Mouse (Mus musculus): ENCODE measurements at regions not wholly inside any gene's neighbourhood (a gene's known extent, or its start where the extent isn't known, plus 50 kb on each side); places are given as distances from the start of the nearest gene placed in this dataset.

DNA sequence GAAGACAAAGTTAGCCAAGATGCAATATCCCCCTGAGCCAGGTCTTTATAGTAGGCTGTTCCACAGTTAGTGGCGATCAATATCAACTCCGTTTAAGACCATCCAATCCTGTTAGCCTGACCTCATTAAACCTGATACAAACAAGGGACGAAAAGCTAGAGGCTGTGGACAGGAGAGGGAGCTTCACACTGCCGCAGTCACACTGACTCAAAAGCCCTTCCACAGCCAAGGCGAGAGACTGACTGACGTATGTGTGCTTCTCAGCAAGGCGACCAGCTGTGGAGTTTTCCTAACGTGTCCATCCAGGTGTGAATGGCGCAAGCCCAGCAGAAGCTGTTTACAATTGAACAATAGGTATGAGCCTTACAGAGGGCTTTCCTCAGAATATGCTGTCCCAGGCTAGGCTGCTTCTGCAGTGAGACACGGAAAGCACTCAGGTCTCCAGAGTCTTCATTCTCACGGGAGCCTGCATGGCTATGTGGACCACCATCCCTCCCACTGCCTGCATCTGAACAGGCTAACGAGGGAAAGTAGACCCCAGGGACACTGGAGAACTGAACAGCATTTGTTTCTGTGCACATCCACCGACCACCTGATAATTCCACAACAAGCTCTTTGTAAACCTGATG, 224.7 kb upstream of the Pgrmc2 start:
- DNase-seq (ENCODE audit: low read depth, low spot score) = no peak

DNA sequence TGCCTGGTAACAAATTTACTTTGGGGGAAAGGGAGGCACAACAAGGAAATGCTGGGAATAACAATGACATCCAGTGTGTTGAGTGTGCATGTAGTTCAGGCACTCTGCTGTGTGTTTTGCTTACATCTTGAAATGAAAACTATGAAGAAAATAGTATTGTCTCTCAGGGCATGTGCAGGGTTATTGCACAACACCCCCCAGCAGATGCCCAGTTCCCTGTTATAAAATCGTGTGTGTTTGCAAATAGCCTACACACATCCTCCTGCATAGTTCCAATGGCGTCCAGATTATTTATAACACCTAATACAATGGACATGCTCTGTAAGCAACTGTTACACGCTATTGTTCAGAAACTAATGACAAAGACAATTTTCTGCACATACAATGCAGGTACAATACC, 220.0 kb upstream of the Pgrmc2 start:
- DNase-seq (ENCODE audit: low read depth, low spot score) = no peak

DNA sequence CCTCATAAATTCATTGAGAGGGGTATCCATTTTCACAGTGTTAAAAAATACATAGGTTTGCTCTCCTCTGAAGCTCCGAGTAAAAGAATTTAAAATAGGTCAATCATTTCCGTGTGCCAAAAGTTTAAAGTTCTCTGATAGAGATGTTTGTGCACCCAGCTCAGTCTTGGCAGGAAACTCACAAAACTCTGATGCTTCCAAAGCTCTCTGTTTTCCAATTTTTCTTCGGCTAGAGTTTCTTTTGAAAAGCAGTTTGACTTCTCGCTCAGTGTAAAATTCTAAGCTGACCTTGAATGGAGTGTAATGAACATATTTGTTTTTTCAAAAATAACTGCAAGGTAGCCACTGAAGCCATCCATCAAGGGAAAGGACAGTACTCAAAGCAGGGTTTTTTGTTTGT, 215.9 kb upstream of the Pgrmc2 start:
- no peak for DNase-seq (ENCODE audit: low read depth, low spot score)

DNA sequence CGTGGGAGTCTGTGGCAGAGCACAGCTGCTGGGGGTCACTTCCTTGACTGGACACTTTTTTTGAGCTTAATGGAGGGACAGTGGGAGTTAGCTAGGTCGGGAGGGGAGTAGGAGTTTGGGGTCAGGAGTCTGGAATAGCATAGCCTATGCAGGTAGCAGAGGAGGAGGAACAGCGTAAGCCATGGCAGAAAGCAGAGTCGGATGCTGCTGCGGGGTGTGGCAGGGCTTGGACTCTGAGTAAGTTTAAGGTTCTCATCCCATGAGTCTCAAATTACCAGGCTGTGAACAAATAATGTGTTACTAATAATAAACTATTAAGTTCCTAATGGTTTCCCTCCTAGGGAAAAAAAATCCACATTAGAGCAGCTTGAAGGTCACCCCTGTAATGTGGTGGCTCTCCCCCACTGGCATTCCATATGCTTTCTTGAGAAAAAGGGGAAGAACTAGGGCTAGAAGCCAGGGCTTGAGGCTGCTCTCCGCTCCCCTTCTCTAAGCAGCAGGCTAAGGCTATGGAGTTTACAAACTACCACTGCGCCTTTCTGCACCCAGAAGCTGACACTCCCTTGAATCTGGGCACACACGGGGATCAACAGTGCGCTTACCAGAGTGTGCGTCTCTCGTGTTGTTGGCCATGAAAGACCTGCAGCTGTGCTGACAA, 213.4 kb upstream of the Pgrmc2 start:
- DNase-seq (ENCODE audit: low read depth, low spot score) = no peak

DNA sequence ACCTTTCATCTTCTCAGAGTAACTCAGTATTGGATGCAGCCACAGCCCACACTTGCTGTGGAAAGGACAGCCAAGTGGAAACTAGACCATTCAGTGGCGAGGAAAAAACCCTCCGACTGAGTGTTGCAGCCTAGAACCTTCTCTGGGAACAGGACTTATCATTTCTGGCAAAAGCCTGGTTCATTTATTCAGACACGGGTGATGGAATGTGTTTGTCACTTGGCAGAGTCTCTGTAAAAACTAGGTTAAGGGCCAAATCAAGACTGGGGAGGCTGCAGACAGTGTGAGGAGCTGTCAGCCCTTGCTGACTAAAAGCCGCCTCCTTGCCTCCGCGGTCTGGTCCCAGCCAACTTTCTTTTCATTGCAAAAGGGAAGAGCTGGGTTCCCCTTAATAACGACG, 212.3 kb upstream of the Pgrmc2 start:
- no peak for DNase-seq (ENCODE audit: low read depth, low spot score)

DNA sequence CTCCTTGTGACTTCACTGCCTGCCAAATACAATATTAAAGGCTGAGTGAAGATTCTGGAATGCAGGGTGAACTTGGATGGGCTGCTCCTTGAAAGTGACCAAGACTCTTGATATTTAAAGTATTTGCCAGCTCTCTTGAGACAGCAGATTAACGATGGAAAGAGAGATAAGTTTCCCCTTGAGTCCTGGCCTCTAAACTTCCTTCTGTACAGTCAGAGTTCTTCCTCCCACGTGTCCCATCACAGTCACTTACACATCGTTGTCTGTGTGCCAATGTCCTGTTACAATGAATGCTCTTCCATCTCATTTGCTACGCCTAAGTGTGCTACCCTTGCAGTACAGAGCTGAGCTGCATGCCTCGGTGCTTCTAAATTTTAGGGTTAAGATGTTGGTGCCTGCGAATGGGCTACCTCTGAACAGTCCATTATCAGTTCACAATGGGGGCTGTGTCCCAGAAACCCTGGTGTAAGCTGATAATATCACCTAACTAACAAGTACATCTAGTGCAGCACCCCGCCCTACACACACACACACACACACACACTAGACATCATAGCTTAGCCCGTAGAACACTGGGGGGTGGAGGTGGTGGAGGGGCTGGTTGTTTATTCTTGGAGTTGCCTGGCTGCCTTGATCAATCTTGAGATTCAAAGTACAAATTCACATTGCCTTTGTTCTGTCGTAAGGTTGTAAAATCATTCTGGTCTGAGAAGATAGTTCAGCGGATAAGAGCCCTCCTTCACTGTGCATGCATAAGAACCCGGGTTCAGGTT, 207.9 kb upstream of the Pgrmc2 start:
- no peak for DNase-seq (ENCODE audit: low read depth, low spot score)

DNA sequence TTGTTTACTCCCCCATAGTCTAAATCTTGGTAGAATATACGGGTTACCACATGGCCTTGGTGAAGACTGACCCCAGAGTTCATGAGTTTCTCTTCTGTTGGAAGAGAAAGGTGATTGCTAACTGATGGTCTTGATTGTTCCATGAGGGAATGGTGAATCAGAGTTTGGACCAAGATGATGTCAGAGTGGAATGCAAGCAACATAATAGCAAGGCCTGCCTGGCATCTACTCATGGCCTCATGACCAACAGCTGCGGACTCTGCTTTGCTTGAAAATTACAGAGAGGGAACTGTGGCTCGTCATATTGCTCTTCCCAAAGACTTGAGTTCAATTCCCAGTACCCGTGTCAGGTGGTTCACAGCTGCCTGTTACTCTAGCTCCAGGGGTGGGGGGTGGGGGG, 205.9 kb upstream of the Pgrmc2 start:
- no peak for DNase-seq (ENCODE audit: low read depth, low spot score)

DNA sequence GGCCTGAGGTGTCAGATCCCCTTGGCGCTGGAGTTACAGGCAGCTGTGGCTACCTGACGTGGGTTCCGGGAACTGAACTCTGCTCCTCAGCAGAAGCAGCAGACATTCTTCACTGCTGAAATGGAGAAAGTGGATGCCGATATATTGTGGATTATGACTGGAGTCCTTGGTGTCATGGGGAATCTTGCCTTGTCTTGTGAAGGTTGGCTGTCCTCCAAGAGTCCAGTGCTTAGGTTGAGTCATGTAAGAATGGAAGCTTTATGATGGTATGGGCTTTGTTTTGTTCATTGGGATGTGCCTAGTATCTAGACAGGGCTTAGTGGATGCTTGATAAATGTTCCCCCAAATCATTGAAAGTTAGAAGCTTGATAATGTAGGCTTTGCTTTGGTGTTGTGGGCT, 205.2 kb upstream of the Pgrmc2 start:
- DNase-seq (ENCODE audit: low read depth, low spot score) = no peak

DNA sequence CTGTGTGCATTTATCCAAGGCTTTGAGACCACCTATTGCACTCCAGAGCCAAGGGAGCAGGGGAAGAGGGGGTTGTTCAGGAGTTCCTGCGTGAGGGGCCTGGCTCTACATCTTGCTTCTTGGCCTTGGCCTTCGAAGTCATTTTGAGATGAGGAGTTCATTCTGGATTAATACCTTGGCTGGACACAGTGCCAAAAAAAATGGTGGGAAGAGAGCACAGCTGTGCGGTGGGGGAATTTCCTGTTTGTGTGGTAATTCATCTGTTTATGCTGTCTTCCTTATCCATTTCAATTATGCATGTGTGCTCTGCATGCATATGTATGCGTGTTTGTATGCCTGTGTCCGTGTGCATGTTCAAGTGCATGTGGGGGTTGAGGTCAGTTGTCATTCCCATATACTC, 202.5 kb upstream of the Pgrmc2 start:
- DNase-seq (ENCODE audit: low read depth, low spot score) = no peak

DNA sequence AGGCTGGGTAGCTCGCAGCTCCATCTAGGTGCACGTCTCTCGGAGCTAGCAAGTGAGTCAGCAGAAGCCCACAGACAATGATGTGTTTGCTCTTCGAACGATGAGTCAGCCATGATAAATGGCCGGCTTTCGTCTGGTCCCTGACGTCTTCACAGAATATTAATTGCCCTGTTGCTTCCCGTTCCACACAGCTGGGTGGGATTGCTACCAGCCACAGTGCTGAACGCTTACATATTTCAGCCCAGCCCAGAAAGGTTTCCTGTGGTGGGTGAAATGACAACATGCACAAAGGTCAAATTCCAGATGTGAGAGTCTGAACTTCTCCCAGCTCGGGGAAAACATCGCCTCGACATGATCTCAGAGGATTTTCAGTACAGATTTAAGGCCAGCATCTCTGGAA, 202.1 kb upstream of the Pgrmc2 start:
- no peak for DNase-seq (ENCODE audit: low read depth, low spot score)

DNA sequence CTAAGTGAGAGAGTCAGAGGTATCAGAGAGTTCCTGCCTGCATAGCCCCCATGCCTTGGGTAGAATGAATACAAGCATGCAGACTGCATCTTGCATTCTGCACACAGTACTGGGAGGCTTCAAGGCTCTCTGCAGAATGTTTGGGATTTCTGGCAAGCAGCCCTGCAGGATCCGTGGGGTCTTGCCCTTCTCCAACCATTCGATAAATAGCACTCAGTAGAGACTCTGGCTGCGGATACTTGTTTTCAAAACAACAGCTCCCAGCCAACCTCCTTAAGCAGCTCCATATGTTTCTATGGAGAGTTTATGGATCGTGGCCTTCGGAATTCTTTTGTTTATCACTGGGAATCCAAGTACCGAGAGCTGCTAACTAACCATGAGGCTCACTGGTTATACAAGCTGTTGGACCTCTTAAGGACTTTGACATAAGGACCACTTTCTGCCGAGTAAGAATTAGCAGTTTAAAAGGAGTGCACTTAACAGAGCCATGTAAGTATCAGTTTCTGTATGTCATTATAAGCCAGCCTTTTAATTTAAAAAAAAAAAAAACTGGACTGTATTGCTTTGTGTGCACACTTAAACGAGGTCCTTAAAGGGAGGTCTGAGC, 199.7 kb upstream of the Pgrmc2 start:
- DNase-seq (ENCODE audit: low read depth, low spot score) = no peak

DNA sequence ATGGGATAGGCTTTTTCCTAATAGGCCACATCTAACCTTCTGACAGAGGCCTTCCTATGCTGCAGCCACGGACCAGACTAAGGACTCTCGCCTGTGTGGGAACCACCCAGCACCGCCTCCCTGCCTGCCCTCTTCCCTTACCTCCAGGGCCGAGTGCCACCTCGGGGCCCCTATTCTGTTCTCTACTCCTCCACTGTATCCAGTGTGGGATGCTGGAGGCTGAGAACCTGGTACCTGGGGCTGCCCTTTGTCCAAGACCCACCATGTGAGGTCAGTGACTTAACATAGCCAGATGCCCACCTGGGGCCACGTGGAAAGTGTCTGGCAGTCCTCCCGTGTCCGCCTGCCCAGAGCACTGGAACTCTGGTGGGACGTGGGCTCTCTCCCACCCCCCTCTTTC, 193.2 kb upstream of the Pgrmc2 start:
- DNase-seq (ENCODE audit: low read depth, low spot score) = no peak

DNA sequence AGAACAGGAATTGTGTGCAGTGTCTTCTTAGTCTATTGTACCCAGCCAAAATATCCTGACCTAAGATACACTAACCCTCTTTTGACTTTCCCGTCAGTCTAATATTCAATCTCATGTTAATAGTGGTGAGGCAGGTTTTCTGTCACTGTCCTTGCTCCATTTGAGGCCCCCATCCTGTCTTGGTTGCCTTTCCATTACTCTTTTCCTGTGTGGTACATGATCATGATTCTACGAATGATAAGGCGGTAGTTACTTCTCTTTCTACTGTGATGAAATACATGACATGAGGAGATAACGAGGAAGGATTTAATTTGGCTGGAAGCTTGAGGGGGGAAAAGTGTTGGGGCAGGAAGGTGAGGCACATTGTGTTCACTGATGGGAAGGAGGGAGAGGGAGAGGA, 185.7 kb upstream of the Pgrmc2 start:
- DNase-seq (ENCODE audit: low read depth, low spot score) = no peak

DNA sequence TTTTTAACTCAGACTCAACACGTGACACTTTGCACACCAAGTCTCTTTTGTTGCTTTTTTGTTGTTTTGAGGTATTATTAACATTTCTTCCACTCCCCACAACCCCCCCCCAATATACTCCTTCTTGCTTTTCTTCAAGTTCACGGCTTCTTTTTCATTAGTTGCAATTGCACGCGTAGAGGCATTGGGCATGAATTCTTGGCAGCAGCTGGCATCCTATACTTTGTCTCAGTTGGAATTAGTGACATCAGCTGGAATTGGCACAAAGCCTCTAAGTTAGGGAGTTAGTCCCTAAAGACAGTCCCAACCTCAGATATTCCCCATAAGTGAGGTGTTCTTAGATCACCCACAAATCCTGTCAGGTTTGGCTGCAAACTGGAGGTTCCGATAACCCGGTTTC, 183.4 kb upstream of the Pgrmc2 start:
- no peak for DNase-seq (ENCODE audit: low read depth, low spot score)

DNA sequence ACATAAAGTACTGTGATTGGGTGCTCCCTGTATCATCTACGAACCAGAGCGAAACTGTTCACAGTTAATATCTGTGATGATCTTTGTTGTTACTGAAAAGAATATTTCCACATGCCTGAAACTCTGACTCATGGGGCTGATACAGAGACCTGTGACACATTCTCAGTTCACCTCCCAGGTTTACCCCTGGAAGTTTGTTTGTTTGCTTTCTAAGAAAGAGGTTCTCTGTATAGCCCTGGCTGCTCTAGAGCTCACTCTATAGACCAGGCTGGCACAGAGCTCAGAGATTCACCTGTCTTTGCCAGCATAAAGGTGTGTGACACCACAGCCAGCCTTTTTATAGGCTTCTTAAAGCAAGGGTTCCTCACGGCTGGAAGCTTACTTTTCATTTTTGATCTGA, 182.6 kb upstream of the Pgrmc2 start:
- no peak for DNase-seq (ENCODE audit: low read depth, low spot score)

DNA sequence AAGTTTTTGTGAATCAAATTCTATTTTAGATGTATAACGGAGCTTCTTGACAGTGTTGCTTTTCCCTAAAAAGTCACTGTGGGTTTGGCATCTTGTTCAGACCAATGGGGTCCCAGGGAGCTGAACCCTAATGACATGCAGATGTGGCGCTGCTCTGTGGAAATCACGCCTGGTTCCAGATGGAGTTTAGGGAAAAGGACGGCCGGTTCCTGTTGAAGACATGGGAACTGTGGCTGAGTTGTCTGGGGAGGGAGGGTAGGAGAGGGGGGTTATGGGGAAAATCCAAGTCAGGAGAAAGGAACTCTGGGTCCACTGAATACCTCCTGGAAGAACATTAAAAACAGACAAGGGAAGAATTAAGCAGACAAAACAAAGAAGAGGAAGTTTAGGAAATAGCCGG, 175.4 kb upstream of the Pgrmc2 start:
- no peak for DNase-seq (ENCODE audit: low read depth, low spot score)

DNA sequence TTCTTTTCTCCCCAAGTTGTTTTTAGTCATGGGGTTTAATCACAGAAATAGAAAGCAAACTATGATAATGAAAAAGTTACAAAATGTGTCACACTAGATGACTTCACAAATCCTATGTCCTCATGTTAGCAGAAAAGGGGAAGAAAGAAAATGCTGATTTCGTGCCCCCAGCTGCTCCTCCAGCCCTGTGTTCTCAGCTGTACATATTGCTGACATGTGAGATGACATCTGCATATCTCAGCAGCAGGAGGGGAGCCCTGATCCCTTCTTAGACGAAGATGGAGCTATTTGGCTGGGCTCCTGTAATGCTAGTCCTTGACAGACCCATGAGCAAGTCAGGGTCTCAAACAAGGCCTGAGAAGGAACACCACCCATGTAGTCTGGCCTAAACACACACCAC, 162.1 kb upstream of the Pgrmc2 start:
- DNase-seq (ENCODE audit: low read depth, low spot score) = no peak

DNA sequence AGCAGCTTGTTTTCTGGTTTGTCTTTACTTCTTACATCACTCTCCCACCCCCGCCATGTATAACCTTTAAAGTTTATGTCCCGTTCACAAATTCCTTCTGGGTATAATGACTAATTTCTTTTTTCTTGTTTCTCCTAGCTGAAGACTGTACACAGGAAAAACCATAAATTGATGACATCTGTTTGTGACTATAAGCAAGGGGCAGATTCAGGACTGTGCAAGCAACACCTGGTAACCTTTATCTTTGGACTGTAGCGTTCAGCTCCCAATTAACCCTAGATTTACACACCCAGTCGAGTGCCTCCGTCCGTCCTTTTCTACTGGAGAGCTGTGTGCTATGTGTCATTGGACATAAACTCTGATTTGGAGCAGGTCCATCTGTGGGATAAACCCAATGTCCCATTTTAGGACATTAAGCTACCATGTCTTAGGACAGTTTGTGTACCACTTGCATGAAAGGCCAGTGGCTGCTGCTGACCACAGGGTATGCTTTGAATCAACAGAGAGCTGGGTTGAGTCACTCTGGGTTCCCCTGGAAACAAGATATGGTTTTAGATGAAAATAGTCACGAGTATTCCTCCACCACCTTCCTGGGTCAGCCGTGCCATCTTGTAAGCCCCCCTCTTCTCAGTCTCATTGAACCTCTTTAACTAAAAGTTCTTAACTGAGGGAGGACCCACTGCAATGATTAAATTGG, 159.2 kb upstream of the Pgrmc2 start:
- no peak for DNase-seq (ENCODE audit: low read depth, low spot score)

DNA sequence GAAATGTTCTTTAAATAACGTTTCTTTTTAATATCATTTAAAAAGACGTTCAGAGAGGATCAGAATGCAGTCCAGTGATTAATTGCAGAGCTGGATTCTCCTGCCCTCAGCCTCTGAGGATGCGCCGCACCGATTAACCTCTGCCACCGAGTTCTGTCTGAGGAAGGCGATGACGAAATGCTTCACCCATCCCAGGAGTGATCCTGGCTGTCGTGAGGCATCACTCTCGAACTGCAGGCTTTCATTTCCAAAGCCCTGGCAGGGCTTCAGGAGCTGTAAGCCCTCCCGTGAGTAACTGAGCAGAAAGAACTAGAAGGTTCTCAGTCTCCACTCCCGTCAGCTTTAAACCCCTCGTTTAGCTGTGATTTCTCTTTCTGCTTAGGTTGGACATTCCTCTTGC, 157.0 kb upstream of the Pgrmc2 start:
- no peak for DNase-seq (ENCODE audit: low read depth, low spot score)

DNA sequence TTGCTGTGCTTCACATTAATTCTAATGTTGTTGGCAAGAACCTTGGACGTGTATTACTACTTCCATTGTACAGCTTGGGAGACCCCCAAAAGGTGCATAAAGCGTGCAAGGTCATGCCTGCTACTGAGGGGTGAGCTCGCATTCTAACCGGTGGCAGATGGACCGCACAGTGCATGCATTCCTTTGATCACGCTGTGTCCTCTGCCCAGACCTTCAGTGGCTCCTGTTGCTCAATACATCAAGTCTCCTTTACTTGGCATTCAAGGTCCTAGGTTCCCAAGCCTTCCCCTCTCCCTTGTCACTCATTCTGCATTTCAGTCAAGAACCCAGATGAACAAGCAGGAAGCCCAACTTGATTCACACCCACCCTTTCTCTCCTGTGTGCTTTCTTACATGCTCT, 156.4 kb upstream of the Pgrmc2 start:
- DNase-seq (ENCODE audit: low read depth, low spot score) = no peak

DNA sequence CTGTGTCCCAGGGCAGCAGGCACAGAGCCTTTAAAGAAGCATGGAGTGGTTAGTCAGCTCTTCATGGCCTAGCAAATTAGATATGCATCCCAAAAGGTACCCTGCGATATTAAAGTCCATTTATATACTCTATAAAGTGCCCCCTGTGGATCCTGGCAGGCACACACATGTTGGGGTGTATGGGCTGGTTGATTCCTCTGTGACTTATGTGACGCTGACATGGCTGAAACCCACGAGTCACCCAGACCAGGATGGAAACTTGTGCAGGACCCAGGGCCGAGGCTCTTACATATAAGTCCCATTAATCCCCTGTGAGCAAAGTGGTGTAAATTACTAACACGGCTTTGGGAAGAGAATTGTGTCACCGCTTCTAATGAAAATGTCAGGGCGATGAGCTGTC, 155.2 kb upstream of the Pgrmc2 start:
- no peak for DNase-seq (ENCODE audit: low read depth, low spot score)

DNA sequence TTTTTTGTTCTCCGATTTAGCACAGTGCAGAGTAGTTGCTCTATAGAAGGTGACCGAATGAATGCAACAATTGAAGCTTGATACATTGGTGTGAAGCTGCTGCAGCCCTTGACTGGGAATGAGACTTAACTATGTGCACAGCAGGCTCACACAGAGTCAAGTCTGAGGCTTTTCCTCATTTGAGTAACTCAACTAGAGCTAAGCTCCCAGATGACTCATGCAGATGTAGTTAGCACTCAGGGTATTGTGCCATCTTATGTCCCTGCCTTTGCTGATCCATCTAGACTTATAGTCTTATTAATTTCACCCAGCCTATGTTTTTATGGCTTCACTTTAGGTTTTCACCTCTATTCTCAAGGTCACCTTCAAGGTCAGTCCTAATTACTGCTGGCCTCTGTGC, 152.8 kb upstream of the Pgrmc2 start:
- DNase-seq (ENCODE audit: low read depth, low spot score) = no peak
